Mouse (Mus musculus) MEL (cell line): ENCODE measurements at regions not wholly inside any gene's neighbourhood (a gene's known extent, or its start where the extent isn't known, plus 50 kb on each side); places are given as distances from the start of the nearest gene placed in this dataset.

ENCODE experiments used
- DNase-seq: peaks from one replicate; pipeline ENCODE4 v3.0.0; 2011; ENCODE audit warnings: low read depth, low spot score
- H3K27ac ChIP-seq: 2 replicates; pipeline ENCODE4 v1.5.1; 2012; ENCODE audit warnings: low read depth, mild to moderate bottlenecking, control low read depth, low read length, moderate library complexity; ENCODE audit not compliant: control insufficient read depth
- H3K27me3 ChIP-seq, 2 experiments: fragments of 150-350 bp in 1 of 2; sonication (generic) in 1 of 2; 2 replicates each; pipeline ENCODE4 v1.6.1; 2012; ENCODE audit warnings: low read length in 2 of 2, mild to moderate bottlenecking in 2 of 2, improper control_type of control experiment in 1 of 2, moderate library complexity in 1 of 2; ENCODE audit not compliant: insufficient read depth in 2 of 2, control insufficient read depth in 1 of 2
- H3K36me3 ChIP-seq, 2 experiments: 2 replicates each; pipeline ENCODE4 v1.6.1; 2012 to 2014; ENCODE audit warnings: low read length in 2 of 2, improper control_type of control experiment in 1 of 2, inconsistent platforms in 1 of 2, mild to moderate bottlenecking in 1 of 2; ENCODE audit not compliant: insufficient read depth in 2 of 2, control insufficient read depth in 1 of 2
- H3K4me1 ChIP-seq, 2 experiments: fragments of 150-350 bp in 1 of 2; sonication (generic) in 1 of 2; 2 replicates each; pipeline ENCODE4 v1.6.1; 2012; ENCODE audit warnings: low read length in 2 of 2, improper control_type of control experiment in 1 of 2, mild to moderate bottlenecking in 1 of 2; ENCODE audit not compliant: insufficient read depth in 2 of 2, control insufficient read depth in 1 of 2
- H3K4me3 ChIP-seq, 2 experiments: fragments of 150-350 bp in 1 of 2; sonication (generic) in 1 of 2; 2 replicates each; pipeline ENCODE4 v1.5.1; 2012; ENCODE audit warnings: low read depth in 2 of 2, low read length in 2 of 2, mild to moderate bottlenecking in 2 of 2, moderate library complexity in 2 of 2, control low read depth in 1 of 2, improper control_type of control experiment in 1 of 2; ENCODE audit not compliant: control insufficient read depth in 1 of 2, insufficient read depth in 1 of 2
- H3K79me2 ChIP-seq: 2 replicates; pipeline ENCODE4 v1.6.1; 2012; ENCODE audit warnings: mild to moderate bottlenecking, low read length, moderate library complexity; ENCODE audit not compliant: control insufficient read depth, poor library complexity, insufficient read depth
- H3K9ac ChIP-seq: 2 replicates; pipeline ENCODE4 v1.6.1; 2012; ENCODE audit warnings: low read depth, mild to moderate bottlenecking, control low read depth, low read length, moderate library complexity; ENCODE audit not compliant: control insufficient read depth, poor library complexity, severe bottlenecking
- H3K9me3 ChIP-seq: fragments of 150-350 bp; sonication (generic); replicated peaks from 2 replicates; pipeline ENCODE4 v1.6.1; 2012; ENCODE audit warnings: mild to moderate bottlenecking, low read length, improper control_type of control experiment, moderate library complexity; ENCODE audit not compliant: insufficient read depth
- BHLHE40 ChIP-seq: IDR thresholded peaks from 2 replicates; pipeline ENCODE4 v1.6.1; 2012; ENCODE audit warnings: low read depth, mild to moderate bottlenecking, inconsistent platforms, low read length, improper control_type of control experiment, borderline replicate concordance
- CHD1 ChIP-seq: IDR thresholded peaks from 2 replicates; pipeline ENCODE4 v1.6.1; 2012; ENCODE audit warnings: low read depth, mild to moderate bottlenecking, inconsistent platforms, low read length, improper control_type of control experiment
- E2F4 ChIP-seq: IDR thresholded peaks from 2 replicates; pipeline ENCODE4 v1.6.1; 2011; ENCODE audit warnings: low read depth, low read length, improper control_type of control experiment, borderline replicate concordance
- ELF1 ChIP-seq: IDR thresholded peaks from 2 replicates; pipeline ENCODE4 v1.6.1; 2014; ENCODE audit warnings: low read depth, mild to moderate bottlenecking, inconsistent platforms, low read length, improper control_type of control experiment, moderate library complexity
- ETS1 ChIP-seq: IDR thresholded peaks from 2 replicates; pipeline ENCODE4 v1.6.1; 2012; ENCODE audit warnings: low read depth, mild to moderate bottlenecking, inconsistent platforms, low read length, improper control_type of control experiment, moderate library complexity
- GABPA ChIP-seq: IDR thresholded peaks from 2 replicates; pipeline ENCODE4 v1.6.1; 2012; ENCODE audit warnings: low read depth, mild to moderate bottlenecking, inconsistent platforms, low read length, improper control_type of control experiment, moderate library complexity
- HCFC1 ChIP-seq: IDR thresholded peaks from 2 replicates; pipeline ENCODE4 v1.6.1; 2012; ENCODE audit warnings: low read depth, mild to moderate bottlenecking, inconsistent platforms, low read length, improper control_type of control experiment, moderate library complexity
- KAT2A ChIP-seq: conservative IDR thresholded peaks from 2 replicates; pipeline ENCODE4 v1.6.1; 2012; ENCODE audit warnings: low read depth, low read length, improper control_type of control experiment, inconsistent platforms
- MAX ChIP-seq: IDR thresholded peaks from 2 replicates; pipeline ENCODE4 v1.6.1; 2011; ENCODE audit warnings: low read length, improper control_type of control experiment
- MYB ChIP-seq: IDR thresholded peaks from 2 replicates; pipeline ENCODE4 v1.6.1; 2011; ENCODE audit warnings: mild to moderate bottlenecking, low read depth, low read length, improper control_type of control experiment
- POLR2AphosphoS2 ChIP-seq: IDR thresholded peaks from 2 replicates; pipeline ENCODE4 v1.6.1; 2011; ENCODE audit warnings: low read length, improper control_type of control experiment
- SMC3 ChIP-seq: IDR thresholded peaks from 2 replicates; pipeline ENCODE4 v1.6.1; 2011; ENCODE audit warnings: low read depth, low read length, improper control_type of control experiment
- UBTF ChIP-seq: IDR thresholded peaks from 2 replicates; pipeline ENCODE4 v1.6.1; 2012; ENCODE audit warnings: low read depth, mild to moderate bottlenecking, inconsistent platforms, low read length, improper control_type of control experiment, moderate library complexity, borderline replicate concordance; ENCODE audit not compliant: insufficient read depth
- ZKSCAN1 ChIP-seq: IDR thresholded peaks from 2 replicates; pipeline ENCODE4 v1.6.1; 2012; ENCODE audit warnings: low read depth, mild to moderate bottlenecking, inconsistent platforms, low read length, improper control_type of control experiment, moderate library complexity
- ZNF384 ChIP-seq: IDR thresholded peaks from 2 replicates; pipeline ENCODE4 v1.6.1; 2012; ENCODE audit warnings: low read depth, mild to moderate bottlenecking, inconsistent platforms, low read length, improper control_type of control experiment

DNA sequence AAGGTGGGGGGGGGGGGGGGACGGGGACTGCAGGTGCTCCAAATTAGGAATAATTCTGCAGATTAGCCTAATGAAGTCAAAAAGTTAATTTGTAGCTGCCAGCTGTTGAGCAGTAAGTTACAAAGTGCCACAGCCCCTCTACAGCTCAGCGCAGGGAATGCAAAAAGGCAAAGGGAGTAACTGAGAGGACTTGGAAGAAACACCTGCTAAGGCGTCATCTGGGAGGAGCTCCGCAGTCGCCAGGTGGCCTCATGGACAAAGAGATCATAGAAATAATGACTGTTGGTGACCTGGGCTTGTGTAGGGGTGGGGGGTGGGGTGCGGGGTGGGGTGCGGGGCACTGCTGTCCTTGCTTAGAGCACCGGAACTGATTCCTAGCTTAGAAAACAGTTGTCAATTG lies 1147.1 kb downstream of the Poteg start:
- H3K27ac ChIP-seq, result no peak overlapping the region
- H3K36me3 ChIP-seq, result no peaks in the 10 kb centered on the region; a peak in 1 of 4 replicates
- no peak for DNase-seq
- TF ChIP-seq CHD1 (no peak), HCFC1 (no peak), E2F4 (no peak), MYB (no peak)
- H3K4me1 ChIP-seq, result no peaks in the 10 kb centered on the region; a peak in 1 of 4 replicates
- no peak overlapping the region for H3K9ac ChIP-seq
- no peak overlapping the region for H3K4me3 ChIP-seq
- no peaks in the 10 kb centered on the region for H3K27me3 ChIP-seq
- H3K9me3 ChIP-seq, result no peaks in the 10 kb centered on the region
- no peaks in the 10 kb centered on the region for H3K79me2 ChIP-seq

DNA sequence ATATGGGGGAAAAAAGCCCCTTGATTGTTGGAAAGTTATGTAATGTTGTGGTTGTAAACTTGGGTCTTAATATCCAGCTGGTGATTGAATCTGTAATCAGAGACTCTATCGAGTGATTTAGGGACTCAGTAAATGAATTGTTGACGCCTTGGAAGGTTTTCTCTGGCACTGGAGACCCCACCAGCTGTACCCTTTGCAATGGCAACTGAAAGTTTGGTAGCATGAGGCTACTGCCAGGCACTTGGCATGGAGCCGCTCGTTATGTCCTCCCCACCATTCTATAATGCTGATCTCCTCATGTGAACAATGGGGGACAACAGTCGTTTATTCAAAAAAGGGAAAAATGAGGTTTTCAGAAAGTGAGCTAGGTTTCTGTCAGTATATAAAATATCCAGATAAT lies 1148.4 kb downstream of the Poteg start:
- H3K9me3 ChIP-seq, result no peaks in the 10 kb centered on the region
- H3K4me3 ChIP-seq, result no peak overlapping the region
- no peak for TF ChIP-seq SMC3
- TF ChIP-seq POLR2AphosphoS2, result no peak
- no peak for TF ChIP-seq BHLHE40
- TF ChIP-seq ZKSCAN1, result no peak
- no peak for TF ChIP-seq GABPA
- TF ChIP-seq MAX, result no peak
- no peak for TF ChIP-seq ELF1
- no peak for TF ChIP-seq ZNF384
- TF ChIP-seq ETS1, result no peak
- no peak for TF ChIP-seq KAT2A
- TF ChIP-seq UBTF, result no peak

More for the DNA sequence above, 1148.4 kb downstream of the Poteg start:
- H3K27me3 ChIP-seq, result no peaks in the 10 kb centered on the region
- no peak for DNase-seq
- no peaks in the 10 kb centered on the region for H3K36me3 ChIP-seq
- no peak overlapping the region for H3K27ac ChIP-seq
- H3K79me2 ChIP-seq, result no peaks in the 10 kb centered on the region
- H3K4me1 ChIP-seq, result no peaks in the 10 kb centered on the region
- H3K9ac ChIP-seq, result no peak overlapping the region
